ENCODE assay signal across 17 mouse cellular contexts in genomic region chr16:21457639-21458369, GRCm38 (mm10). TPM values are rescaled to one million over a fixed set of nuclear protein-coding genes. Genes with fewer than 3 reads are reported as not detected.
DNase-seq lines count a peak whose midpoint lies in the region; ATAC-seq and TF ChIP-seq lines count a peak whose summit lies in the region.
"Had no signal": no experiment of that assay in that cellular context is flagged by ENCODE, and none has a peak within 500 bp of the region (broad histone marks: within the 10 kb centered on the region; RNA-seq: fewer than 3 reads in every experiment).

No protein-coding gene starts in this region.

- peak overlapping the region; percentile 77 for H3K27ac ChIP-seq in left cerebral cortex, adult 2 months

- peak; percentile 61 for DNase-seq in layer of hippocampus, adult 9-11 months
- DNase-seq in layer of hippocampus, adult 9-10 months (ENCODE audit: low spot score), result no peak
- peak; percentile 3 for DNase-seq in brain, embryonic 18.5 days (ENCODE audit: low read depth, low spot score)
- DNase-seq in left cerebral cortex, adult 2 months (ENCODE audit: extremely low spot score in 1 of 2, low spot score in 2 of 2), result peak in 1 of 2 experiments; percentile 35
- peak; percentile 27 for DNase-seq in right cerebral cortex, postnatal 14 days
- DNase-seq in kidney, adult 18-20 months, result no peak
- DNase-seq: cerebellum, postnatal 10 days; gastrocnemius, postnatal 25 days; kidney, postnatal 36 days; liver; lung, embryonic 14.5 days had no signal

- intact Hi-C loops in left cerebral cortex, adult 2 months (cut with DNase I), result no loop called here

- H3K4me3 ChIP-seq in left cerebral cortex, adult 2 months, result no peak overlapping the region
- H3K4me3 ChIP-seq: embryonic facial prominence, embryonic 12.5 days; heart, embryonic 12.5 days had no signal

- no peak for TF ChIP-seq CTCF in left cerebral cortex, adult 2 months (IDR thresholded peaks at IDR 0.05)

- no peak for ATAC-seq in inflammation-experienced regulatory T-cells, adult 6 months
- ATAC-seq: CD4-positive, CD25-positive, alpha-beta regulatory T cell, adult 4 months; forebrain, embryonic 14.5 days; intestine, embryonic 16.5 days had no signal

RNA-seq across cellular contexts. Expression of gene Vps8, which starts 34.9 kb away (rescaled TPM):
- 10 to 100 TPM; 56.7 to 56.8 TPM for total RNA-seq in left cerebral cortex, adult 2 months (2021)
- 10 to 100 TPM in 2 of 3 experiments, 1 to 10 TPM in 1; 9.4 to 15.8 (median 12.9) TPM for polyA plus RNA-seq in inflammation-experienced regulatory T-cells, adult 6 months (2017; shearing (Covaris generic))

Comparison
In these comparisons a context has a peak if more than half of its experiments do, and no peak if none do; other contexts are left out.
1. DNase-seq: peak in layer of hippocampus, adult 9-11 months (single experiment), brain, embryonic 18.5 days (single experiment) and right cerebral cortex, postnatal 14 days (single experiment); none in layer of hippocampus, adult 9-10 months (single experiment) and kidney, adult 18-20 months (single experiment).